Mouse (Mus musculus) lung, adult 2 months (tissue): ENCODE measurements around the gene Jup.

Experiments used
- CTCF ChIP-seq: fragments of 200-500 bp; IDR thresholded peaks from 2 replicates; pipeline ENCODE4 v1.5.1; 2011; ENCODE audit warnings: mild to moderate bottlenecking, low read length, control low read depth; ENCODE audit not compliant: insufficient read depth
- POLR2A ChIP-seq: fragments of 200-500 bp; IDR thresholded peaks from 2 replicates; pipeline ENCODE4 v1.6.1; 2011; ENCODE audit warnings: low read depth, mild to moderate bottlenecking, control low read depth, low read length, borderline replicate concordance; ENCODE audit errors: extremely low read depth

- TF ChIP-seq CTCF, result no peak
- TF ChIP-seq POLR2A, result no peak
Observed at GRCm38 (mm10) chr11:100333944-100334457, 63.6 kb downstream of the Jup start, which contains the start of gene Gast.
